Mouse (Mus musculus) 416B (cell line): ENCODE results near the gene Tnk1.

Experiments used
- DNase-seq: peaks from one replicate; pipeline ENCODE4 v3.0.0; 2011; ENCODE audit warnings: low read depth

The Tnk1 gene

DNA sequence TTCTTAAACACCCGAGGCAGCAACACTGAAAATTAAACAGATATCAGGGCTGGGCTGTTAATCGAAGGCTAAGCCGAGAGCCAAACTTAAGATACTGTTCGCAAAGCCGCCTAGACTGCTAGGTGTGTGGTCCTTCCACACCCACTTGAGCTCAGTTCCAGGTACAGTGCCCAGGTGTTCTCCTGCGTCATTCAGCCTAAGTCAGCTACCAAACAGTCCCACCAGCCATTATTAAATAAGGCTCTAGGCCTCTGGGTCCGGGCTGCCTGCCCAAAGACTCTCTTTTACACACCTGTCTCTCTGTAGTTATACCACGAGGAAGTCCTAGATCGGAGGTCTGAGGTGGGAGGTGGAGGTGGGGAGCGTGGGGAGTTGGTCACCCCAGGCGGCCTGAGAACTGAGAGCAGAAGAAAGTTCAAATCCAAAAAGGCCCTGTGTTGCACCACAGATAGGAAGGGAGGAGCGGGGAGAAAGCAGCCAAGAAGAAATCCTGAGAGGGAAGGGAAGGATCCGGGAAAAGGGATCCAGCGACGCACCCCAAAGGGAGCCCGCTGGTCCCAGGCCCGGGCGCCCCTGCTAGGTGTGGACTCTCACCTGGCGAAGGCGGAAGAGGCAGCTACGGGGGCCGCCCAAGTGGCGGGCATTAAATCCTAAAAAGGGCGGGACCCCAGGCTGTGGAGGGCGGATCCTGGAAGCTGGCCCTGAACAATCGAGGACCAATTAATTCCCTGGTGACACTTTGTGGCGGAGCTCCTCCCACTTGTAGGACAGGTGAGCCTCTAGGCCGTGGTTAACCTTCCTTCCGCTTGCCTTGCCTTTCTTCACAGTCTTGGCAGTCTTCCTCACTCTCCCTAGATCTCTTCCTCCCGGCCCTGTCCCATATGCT lies at the start of gene Tnk1:
Tnk1 (minus strand) TSS at position 618 of the 886 bp plus-strand sequence.
- DNase-seq, result no peak

DNA sequence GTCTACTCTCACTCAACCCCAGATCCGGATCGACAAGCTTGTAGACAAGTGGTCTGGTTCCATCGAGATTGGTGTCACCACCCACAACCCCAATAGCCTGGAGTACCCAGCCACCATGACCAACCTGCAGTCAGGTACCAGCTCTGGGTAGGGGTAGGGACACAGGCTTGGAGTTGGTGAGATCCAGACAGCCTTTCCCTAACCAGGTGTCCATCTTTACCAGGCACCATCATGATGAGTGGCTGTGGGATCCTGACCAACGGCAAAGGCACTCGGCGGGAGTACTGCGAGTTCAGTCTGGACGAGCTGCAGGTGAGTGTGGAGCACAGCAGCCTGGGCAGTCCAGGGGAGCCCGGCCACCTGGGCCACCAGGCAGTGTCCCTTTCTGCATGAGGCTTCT lies 45.8 kb upstream of the Tnk1 start:
- DNase-seq, result no peak

DNA sequence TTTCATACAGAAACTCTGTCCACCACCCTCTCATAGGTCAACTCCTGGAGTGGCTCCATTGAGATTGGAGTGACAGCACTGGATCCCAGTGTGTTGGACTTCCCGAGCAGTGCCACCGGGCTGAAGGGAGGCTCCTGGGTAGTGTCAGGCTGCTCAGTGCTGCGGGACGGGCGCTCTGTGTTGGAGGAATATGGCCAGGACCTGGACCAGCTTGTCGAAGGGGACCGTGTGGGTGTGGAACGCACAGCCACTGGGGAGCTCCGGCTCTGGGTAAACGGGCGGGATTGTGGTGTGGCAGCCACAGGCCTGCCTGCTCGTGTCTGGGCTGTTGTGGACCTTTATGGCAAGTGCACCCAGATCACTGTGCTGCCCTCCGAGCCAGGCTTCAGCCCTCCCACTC lies 44.4 kb upstream of the Tnk1 start:
- no peak for DNase-seq

DNA sequence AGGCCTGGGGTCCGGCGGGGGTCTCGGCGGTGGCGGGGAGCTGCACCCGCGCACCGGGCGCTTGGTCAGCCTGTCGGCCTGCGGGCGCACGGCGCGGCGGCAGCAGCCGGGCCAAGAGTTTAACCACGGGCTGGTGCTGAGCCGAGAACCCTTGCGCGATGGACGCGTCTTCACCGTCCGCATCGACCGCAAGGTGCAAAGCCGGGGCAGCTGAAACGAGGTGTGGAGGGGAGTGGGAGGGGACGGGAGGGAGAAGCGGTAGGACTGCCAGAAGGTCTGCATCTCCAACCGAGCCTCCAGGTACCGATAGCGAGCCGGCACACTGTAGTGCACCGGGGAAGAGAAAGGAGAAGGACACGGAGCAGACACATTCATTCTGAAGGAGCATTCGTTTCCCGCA lies 43.5 kb upstream of the Tnk1 start:
- DNase-seq, result no peak

DNA sequence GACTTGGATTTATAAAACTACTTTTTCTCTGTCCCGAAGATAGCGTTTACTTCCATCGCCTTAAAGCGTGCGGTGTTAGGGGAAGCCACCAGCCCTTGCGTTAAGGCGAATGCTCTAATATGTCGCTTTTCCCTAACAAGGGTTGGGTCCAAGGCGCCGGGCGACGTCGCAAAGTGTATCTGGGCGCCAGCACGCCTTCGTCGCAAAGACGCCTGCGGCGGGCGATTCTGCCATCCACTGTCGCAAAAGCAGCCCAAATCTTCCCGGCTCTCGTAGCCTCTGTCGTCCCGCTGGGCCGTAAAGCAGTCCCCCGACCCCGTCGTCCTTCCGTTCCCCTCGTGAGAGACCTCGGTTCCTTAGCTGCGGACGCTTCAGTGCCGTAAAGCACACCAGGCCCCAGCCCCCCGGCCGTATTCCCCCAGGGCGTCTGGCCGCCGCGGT lies 42.9 kb upstream of the Tnk1 start:
- DNase-seq, result peak; percentile 99

DNA sequence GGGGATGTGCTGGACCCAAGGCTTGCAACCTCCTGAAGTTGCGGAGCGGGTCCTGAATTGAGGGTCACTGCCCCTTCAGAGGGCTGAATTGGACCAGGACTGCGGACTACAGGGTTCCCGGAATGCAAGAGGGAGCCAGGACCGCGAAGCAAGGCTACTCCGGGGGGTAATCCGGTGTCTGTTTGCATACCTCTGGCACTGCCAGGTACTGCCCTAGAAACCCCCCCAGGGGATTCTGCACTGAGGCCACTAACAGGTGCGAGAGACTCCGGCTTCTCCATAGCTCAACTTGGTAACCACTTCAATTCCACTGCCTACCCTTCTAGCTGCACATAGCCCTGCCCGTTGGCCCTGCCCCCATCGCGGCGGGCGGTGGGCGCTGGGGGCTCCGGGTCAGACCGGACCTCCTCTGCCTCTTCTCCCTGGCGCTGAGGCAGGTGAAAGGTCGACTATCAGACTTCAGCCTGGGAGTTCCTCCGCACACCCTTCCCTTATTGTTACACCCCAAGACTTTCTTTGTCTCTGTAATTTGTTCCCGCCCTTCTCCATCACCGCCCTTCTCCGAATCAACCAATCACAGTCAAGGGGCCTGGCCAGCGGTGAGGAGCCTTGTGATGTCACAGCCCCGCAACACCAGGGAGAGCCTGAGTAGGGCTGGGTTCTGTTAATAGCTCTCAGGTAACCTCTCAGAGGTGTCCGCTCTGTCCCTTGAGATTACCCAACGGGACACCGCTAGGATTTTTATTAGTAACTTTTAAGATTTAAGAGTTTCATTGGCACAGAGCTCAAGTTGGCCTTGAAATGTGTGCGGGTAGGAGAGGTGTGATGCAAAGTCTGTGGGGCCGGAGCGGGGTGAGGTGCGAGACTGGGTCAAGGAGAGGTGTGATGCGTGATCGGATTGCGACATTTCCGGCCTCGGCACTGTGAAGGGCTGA lies 42.2 kb upstream of the Tnk1 start, which contains the start of the genes 2810408A11Rik and Neurl4:
2810408A11Rik (minus strand) TSS at position 517 of the 935 bp plus-strand sequence.
Neurl4 (plus strand) TSS at position 602 of the 935 bp plus-strand sequence.
- peak; percentile 99 for DNase-seq

DNA sequence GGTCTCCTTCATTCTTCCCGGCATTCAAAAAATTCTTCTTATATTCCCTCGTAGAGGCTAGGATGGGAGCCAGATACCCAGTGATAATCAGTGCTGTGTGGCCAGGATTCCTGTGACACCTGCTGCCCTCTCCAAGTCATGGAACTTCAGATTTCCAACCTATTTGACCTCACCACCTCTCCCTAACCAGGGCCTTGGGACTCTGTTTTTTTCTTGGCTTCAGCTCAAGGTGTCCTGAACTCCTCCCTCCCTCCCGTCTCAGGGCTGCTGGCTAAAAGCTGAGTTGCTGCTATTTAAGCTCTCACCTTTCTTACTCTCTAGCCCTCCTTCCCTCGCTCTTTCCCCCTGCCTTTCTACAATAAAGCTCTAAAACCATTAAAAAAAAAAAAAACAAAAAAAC lies 41.3 kb upstream of the Tnk1 start:
- DNase-seq, result no peak

DNA sequence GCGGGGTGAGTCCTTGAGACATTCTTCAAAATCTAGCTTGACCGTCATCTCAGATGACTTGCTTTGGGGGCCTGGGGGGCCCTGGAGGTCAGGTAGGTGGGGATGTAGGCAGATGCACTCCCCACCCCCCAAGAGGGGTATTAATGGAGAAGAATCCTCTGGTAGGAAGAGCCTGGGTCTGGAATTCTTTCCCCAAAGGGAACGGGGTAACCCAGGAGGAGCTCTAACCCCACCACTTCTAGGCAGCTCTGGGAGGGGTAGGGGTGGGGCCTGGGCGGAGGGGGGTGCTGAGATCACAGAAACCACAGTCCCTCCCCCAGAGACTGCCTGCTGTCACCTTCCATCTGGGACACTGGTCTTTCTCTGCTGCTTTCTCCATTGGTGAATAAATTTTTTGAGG lies 36.8 kb upstream of the Tnk1 start, which contains the start of gene Acap1:
Acap1 (minus strand) TSS at position 249 of the 400 bp plus-strand sequence.
- peak; percentile 87 for DNase-seq

DNA sequence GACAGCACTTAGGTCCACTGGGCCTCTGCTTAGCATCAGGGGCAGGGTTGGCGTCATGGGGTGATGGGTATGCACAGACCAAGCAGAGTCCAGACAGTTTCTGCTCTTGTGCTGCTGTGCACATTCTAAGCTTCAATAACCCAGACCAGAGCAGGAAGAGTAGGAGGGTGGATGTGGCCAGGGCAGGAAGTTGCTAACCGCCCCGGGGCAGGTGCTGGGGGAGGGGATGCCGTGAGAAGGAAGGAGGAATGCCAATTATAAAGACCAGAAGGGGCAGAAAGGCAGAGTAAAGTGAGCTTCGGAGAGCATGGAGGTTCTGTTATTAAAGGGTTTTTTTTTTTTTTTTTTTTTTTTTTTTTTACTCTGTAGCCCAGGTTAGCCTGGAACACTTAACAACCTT lies 36.1 kb upstream of the Tnk1 start:
- peak; percentile 92 for DNase-seq

DNA sequence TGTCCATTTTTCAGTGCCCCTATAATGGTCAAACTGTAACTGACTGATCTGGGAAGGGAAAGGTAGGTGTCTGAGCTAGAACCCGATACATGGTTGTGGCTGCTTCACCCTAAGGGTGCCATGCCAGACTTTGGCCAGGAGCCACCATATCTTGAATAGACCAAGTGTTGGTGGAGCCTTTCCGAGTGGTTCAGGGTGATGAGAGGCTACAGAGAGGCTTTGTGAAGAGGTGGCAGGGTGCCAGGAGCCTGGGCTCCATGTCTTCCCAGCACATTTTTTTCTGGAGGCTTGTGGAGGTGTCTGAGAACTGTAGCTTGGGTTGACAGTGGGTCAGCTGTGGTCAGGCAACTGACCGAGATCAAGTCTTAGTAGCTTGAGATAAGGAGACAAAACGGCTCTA lies 33.0 kb upstream of the Tnk1 start:
- DNase-seq, result no peak

DNA sequence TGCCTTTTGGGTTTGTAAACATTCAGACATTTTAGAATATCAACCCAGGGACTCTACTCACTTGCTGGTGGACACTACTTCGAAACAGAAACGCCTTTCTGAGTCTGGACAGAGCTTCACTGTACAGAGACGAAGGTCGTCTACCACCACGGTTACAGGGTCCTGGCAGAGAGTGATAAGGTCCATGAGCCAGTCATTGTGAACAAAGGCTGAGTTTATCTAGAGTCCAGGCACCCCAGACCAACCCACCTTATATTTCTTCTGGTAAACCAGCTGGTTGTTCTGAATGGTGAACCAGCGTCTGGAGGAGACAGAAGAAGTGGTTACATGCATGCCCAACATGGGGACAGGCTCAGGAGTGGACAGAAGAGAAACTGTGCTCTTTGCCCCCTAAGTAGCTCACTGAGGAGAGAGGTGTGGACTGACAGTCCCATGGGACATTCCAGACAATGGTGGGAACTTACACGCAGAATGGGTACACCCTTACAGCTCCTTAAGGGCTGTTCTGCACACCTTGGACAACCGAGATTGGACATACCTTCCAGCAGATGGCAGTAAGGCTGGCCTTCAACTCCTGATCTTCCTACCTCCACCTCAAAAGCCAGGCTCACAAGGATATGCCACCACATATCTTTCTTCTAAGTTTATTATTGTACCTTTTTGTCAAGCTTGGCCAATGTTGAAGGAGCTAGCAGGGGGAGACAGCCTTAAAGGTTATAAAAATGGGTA lies 28.5 kb upstream of the Tnk1 start:
- DNase-seq, result peak; percentile 49

DNA sequence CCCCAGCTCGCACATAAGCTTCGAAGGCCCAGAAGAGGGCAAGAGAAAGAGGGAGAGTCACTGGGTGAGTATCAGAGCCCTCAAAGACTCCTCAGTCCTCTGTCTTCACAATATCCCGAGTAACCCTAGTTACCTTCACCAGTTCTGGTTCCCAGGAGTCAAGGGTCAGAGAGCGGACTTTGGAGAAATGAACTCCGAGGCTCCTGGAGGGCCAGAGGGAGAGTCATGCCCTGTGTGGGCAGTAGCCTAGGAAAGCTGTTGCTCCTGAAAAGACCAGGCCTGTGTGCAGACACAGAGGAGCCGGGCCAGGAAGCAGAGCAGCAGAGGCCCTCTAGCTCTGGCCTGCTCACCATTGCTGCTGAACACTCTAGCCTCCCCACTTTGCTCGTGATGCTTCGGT lies 26.1 kb upstream of the Tnk1 start:
- no peak for DNase-seq

DNA sequence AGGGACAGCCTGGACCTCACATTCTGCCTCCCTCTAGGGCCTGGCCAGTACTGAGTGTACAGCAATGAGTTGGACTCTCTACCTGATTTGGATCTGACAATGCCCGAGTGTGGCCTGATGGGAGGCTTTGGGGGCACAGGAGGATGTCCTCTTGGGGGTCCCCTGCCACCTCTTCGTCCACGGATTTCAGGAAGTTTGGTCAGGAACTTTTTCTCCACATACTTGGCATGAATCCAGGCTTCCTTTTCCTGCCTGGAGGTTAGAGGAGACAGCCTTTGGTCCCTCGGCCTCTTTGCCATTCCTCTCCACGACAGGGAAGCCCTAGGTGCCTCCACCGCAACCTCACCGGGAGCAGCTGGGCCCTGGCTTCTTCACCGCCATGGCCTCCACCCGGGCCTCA lies 25.7 kb upstream of the Tnk1 start:
- DNase-seq, result no peak

DNA sequence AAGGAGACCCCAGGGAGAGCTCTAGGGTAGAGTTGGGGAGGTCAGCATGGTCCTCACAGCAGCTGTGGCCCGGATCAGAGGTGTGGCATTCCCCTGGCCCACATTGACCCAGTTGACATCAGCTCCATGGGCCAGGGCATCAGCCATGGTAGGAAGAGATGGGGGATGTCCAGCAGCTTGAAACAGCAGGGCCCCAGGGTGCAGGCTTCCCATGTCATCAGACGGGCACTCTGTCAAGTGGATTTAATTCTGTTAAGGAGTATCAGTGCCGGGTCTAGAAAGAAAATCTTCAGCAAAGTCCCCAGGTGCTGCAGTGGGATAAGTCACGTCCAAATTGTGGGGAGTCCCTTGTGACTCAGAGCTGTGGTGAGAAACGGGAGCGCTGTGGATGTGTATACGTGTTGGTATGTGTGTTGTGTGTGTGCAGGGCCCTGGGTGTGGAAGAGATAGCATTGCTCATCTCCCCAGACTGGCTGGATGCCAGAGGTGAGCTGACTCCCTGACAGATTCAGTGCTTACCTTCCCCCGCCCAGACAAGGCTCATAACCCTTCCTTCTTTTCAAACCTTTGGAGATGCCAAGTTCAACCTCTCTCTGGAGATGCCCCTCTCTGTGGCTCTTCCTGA lies 25.1 kb upstream of the Tnk1 start:
- DNase-seq, result no peak

DNA sequence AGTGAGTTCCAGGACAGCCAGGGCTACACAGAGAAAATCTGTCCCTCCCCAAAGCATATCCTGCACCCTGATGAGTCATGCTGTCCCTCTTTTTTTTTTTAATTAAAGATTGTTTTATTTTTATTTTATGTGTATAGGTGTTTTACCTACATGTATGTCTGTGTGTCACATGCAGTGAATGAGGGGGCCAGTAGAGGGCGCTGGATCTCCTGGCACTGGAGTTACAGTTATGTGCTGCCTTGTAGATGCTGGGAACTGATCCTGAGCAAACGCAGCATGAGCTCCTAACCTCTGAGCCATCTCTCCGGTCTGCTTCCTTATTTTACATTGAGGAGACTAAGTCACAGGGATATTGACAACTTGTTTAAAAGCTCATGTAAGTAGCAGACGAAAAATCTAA lies 24.5 kb upstream of the Tnk1 start:
- DNase-seq, result peak; percentile 63

DNA sequence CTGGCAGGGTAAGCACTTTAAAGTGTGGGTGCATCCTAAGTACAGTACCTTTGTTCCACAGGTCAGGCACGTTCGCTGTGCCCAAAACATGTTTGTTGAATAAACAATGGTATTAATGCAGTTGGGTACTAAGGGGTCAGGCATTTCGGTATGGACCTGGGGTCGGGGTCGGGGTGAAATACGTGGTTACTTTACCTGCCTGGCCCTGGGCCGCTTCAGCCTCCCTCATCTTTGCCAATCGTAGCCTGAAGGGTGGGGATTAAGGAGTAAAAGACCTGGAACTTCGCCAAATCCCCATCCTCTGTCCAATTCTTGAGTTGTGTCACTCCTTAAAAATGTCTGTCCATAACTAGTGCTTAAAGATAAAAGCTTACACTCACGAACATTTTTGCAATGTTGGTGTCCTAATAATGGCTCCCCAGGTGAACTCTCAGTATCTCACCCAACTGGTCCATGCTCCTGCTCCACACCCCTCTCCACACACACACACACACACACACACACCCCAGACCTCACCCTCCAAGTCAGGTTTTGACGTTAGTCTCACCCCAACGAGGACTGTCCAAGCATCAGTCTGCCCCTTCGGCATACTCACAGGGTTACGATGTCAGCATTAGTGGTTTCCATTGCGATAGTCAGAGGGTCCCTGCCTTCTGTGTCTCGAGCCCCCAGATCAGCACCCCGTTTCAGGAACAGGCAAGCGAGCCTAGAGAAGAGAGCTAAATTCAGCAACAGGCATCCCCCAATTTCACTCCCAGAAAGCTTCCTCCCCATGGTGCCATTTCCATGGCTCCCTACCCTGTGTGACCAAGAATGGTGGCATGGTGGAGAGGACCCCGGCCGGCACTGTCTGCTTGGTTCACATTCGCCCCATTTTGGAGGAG lies 23.5 kb upstream of the Tnk1 start:
- DNase-seq, result no peak

DNA sequence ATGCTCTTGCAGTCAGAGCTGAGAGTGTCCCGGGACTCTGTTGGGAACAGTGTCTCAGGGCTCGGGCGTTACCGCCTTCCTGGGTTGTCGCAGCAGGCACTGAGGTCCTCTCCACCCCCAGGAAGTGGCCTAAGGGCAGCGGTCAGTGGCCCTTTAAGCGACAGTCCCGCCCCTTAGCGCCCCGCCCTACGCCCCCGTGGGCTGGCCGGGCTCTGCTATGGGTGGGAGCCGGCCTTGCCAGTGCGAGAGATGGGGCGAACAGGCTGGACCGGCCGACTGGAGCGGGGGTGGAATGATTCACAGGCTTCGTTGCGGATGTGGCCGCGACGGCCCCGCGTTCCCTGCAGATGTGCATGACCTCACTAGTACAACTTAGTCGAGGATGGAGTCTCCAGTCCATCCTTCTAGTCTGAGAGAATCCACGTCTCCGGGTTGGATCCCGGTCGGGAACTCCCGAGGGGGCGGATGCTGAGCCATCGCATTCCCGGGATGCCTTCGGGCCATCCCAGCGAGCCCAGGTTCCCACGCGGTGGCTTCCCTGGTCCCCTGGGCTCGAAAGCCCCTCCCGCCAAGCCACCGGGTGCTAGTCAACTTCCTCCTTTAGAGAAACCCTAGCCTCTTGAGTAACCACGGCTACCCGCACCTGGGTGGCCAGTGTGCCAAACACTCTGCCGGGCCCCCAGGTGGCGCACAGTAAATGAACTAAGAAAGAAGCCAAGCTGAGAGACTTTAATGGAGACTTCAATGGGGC lies 22.5 kb upstream of the Tnk1 start, which contains the start of gene Kctd11:
Kctd11 (minus strand) TSS at position 554 of the 751 bp plus-strand sequence.
- DNase-seq, result peak; percentile 89

DNA sequence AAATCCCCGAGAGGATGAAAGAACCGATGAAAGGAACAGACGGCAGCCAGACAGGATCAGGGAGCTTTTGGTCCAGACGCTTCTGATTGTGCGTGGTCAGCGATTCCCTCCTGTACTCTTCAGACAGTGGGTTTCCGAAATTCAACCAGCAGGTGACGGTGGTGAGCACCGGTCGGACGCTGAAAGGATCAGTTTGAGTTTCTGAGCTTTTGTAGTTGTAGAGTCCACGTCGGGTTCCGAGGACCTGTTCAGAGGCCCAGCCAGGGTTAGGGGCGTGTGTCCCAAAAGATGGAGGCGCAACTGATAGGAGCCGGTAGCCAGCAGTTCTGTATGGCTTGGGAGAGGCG lies 21.9 kb upstream of the Tnk1 start:
- DNase-seq, result peak; percentile 83

DNA sequence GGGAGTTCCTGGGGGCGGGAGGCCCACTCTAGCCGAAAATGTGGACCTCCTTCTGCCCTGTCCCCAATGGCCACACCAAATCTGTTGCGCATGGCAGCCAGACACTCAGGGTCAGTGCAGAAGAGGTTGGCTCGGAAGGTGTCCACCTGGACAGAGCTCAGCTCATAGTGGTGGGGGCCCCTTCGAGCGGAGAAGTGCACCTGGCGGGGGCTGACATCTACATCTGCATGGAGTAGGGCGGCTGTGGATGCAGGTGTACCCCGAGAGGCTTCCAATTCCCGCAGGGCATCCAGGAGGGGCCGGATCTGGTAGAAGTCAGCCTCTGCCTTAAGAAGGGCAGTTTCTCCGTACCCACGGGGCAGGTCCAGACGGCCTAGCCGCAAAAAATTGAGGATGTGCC lies 21.2 kb upstream of the Tnk1 start:
- no peak for DNase-seq

DNA sequence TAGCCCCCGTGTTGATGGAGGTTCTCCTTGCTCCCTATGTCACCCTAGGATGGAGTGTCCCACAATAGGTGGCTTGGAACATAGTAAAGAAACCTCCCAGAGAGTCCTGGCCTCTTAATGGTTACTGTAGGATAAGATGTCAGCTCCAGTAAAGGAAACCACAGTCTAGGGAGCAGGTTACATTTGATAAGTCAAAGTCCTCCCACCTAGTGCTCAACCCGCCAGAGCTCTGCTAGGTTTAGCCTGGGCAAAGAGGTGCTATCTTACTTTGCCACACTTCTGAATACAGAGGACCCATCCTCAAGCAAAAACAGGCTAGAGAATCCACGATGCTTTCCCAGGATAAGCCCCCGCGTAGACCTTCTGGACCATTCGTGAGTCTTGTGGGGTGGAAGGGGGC lies 20.4 kb upstream of the Tnk1 start:
- DNase-seq, result no peak
